Mouse (Mus musculus): ENCODE data around the gene Vmn1r12.
"Not testable (repeated sequence)": the region's sequence is repeated elsewhere in the genome, so short reads cannot be mapped to it uniquely, and the experiment has no call there.

Vmn1r12 gene

DNA sequence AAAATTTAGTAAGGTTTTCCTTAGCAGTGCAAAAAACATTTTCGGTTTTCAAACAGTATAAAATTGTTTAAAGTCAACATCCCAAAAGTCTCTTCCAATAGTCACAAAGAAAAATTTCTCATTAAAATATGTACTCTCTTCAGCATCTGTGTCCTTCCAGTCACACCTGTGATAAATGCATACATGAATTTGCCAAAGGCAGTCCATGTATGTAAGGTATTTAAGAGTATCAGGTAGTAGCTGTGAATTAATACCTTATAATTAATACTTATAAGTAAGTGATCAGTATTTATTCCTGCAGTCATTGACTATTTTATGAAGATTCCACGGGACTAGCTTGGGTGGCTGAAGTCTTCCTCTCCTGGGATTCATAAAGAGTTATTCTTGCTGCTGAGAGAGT is at the start of gene Vmn1r12:
TSS of gene Vmn1r12 (plus strand) at position 301 of the 400 bp plus-strand sequence.
- DNase-seq = no peak

DNA sequence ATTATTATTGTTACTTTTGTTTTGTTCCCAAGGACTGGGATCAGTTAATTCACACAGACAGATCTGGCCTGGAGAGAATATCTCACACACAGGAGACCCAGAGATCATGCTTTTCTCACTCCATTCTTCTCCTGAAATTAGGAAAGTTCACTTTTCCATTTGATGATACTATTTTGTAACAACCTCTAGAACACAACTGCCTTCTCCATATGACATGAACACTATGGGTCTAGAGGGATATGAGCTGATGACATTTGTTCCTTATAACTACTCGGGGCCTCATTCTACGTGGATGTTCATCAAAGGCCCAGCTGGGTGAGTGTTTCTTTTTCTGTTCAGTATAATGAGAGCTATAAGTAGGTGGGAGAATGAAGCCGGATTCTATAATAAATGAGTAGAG is 47.6 kb upstream of the Vmn1r12 start, which contains the start of gene Vmn1r10:
TSS of gene Vmn1r10 (plus strand) at position 301 of the 400 bp plus-strand sequence.
- no peak for DNase-seq

DNA sequence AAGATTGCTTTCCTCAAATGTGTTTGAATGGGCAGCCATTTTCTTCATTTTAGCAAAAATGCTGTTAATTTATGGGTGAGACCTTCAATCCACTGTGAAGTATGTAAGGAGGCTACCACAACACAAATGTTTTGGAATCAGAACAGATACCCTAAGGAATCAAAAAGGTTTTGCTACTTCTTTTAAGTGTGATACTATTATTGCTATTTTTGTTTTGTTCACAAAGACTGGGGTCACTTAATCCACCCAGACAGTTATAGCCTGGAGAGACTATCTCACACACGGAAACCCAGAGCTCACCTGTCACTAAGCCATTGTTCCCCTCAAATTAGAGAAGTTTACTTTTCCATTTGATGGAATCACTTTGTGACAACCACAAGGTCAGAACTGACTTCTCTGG is 23.6 kb upstream of the Vmn1r12 start, which contains the start of gene Vmn1r11:
TSS of gene Vmn1r11 (plus strand) at position 301 of the 400 bp plus-strand sequence.
- DNase-seq = no peak

GRCm38 (mm10) chr6:57190016-57190415 is 33.3 kb downstream of the Vmn1r12 start:
- peak; percentile 34 to 47 for DNase-seq

GRCm38 (mm10) chr6:57202990-57203389 is 46.3 kb downstream of the Vmn1r12 start, which contains the start of gene Vmn1r13:
Vmn1r13 (plus strand) TSS chr6:57203290.
- DNase-seq = not testable (repeated sequence)
